Mouse (Mus musculus): ENCODE measurements around the gene Dedd2.

Dedd2 gene

GRCm38 (mm10) chr7:25220457-25221101 is at the start of gene Dedd2:
Dedd2 (minus strand) TSS chr7:25220615.
- peak; percentile 82 to 88 for DNase-seq (ENCODE audit: inconsistent age in 2 of 2, low spot score in 1 of 2)

- DNase-seq (ENCODE audit: inconsistent age in 2 of 2, low spot score in 1 of 2) = peak in 1 of 2 experiments; percentile 58
Measured at GRCm38 (mm10) chr7:25269545-25270271, 49.3 kb upstream of the Dedd2 start.

- DNase-seq (ENCODE audit: inconsistent age in 2 of 2, low spot score in 1 of 2) = peak; percentile 39 to 73
Measured at GRCm38 (mm10) chr7:25269029-25269428, 48.6 kb upstream of the Dedd2 start.

DNA sequence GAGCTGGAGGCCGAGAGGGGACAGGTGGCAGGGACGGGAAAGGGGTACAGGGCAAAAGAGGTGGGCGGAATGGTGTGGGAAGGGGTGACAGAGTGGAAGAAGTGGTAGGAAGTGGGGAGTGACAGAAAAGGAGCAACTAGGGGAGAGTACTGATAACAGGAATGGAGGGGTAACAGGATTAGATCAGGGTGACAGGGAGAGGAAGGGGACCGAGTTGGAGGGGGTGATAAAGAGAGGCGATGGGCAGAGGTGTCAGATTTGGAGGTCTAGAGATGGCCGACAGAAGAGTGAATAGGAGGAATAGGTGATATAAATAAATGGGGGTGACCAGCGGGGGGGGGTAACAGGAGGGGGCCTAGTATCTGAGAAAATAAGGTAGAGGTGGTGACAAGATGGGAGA is 48.2 kb upstream of the Dedd2 start:
- no peak for DNase-seq (ENCODE audit: inconsistent age in 2 of 2, low spot score in 1 of 2)

- DNase-seq (ENCODE audit: inconsistent age in 2 of 2, low spot score in 1 of 2) = peak; percentile 99
Measured at GRCm38 (mm10) chr7:25267751-25268463, 47.5 kb upstream of the Dedd2 start.

DNA sequence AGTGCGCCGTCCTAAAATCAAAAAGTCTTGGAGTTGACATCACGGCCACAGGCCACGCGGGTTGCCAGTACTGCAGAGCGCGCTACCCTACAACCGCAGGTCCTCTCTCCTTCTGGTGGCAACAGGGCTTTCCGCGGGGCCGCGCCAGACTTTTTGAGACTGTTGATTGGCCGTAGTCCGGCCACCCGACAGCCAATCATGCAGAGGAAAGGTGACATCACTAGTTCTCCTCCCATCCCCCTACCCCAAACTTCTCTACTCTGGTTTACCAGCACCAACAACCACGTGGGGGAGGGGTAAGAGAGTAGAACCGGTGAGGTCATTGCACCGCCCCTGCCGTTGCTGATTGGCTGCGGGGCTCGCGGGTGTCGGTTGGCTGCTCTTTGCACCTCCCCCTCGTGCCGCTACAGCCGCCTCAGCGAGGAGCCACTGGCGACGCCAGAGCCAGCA is 46.9 kb upstream of the Dedd2 start, which contains the start of gene Cic:
Gene Cic (plus strand): TSS at position 404 of the 450 bp plus-strand sequence.
- peak; percentile 99 to 100 for DNase-seq (ENCODE audit: inconsistent age in 2 of 2, low spot score in 1 of 2)

GRCm38 (mm10) chr7:25266180-25266962 is 46.0 kb upstream of the Dedd2 start:
- peak; percentile 19 to 46 for DNase-seq (ENCODE audit: inconsistent age in 2 of 2, low spot score in 1 of 2)

- peak in 1 of 2 experiments; percentile 32 for DNase-seq (ENCODE audit: inconsistent age in 2 of 2, low spot score in 1 of 2)
Measured at GRCm38 (mm10) chr7:25265743-25266142, 45.3 kb upstream of the Dedd2 start.

DNA sequence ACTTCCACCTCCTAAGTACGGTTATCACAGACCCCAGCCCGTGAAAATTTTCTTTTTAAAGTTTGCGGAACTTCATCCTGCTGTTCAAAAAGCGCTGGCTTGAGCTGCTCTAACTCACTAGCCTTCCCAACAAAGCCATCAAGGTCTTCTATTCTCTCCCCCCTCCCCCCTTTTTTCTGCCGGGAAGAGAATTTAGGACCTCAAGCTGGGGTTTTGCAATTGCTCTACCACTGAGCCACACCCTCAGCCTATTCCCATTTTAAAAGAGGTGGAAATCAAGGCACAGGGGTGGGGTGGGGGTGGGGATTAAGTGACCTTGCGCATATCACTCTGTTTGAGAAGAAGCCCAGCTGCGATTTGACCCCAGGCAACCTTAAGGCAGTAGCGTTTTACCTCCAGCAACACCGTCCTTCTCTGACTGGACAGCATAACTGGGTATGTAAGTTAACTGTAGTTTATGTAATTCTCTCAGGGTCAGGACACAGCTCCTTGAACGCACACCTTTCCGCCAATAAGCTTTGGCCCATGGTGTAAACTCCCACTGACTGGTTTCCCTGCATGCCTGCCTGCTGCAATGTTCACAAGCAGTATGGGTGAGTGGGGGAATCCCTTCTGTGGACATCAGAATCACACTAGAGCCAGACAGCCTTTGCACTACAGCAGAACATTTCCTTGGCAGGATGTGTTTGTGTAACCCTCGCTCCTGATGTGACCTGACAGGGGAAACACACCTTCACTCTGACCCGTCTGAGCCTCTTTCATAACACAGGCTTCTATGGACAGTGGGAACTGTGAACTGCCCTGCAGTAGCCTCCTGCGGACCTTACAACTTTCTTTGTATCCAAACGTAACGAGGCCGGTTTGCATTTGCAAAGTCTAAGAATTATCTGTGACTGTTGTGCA is 43.8 kb upstream of the Dedd2 start:
- DNase-seq (ENCODE audit: inconsistent age in 2 of 2, low spot score in 1 of 2) = peak in 1 of 2 experiments; percentile 29

GRCm38 (mm10) chr7:25261896-25262295 is 41.5 kb upstream of the Dedd2 start:
- DNase-seq (ENCODE audit: inconsistent age in 2 of 2, low spot score in 1 of 2) = no peak

DNA sequence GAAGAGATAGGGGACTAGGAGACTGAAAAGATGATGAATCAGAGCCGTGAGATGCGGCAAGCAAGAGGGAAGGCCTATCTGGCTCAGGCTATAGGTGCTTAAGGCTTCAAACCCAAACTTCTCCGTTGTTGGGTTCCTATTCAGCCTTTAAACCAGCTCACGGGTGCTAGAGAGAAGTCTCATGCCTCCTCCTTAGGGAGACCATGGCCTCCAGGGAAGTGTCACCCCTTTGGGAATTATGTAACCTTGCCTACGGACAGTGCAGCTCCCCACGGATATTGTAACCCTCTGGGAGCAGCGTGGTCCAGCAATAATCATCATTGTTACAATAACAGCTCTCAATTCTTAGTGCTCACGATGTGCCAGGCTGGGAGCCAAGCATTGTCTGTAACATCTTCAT is 31.4 kb upstream of the Dedd2 start:
- peak in 1 of 2 experiments; percentile 40 for DNase-seq (ENCODE audit: inconsistent age in 2 of 2, low spot score in 1 of 2)

DNA sequence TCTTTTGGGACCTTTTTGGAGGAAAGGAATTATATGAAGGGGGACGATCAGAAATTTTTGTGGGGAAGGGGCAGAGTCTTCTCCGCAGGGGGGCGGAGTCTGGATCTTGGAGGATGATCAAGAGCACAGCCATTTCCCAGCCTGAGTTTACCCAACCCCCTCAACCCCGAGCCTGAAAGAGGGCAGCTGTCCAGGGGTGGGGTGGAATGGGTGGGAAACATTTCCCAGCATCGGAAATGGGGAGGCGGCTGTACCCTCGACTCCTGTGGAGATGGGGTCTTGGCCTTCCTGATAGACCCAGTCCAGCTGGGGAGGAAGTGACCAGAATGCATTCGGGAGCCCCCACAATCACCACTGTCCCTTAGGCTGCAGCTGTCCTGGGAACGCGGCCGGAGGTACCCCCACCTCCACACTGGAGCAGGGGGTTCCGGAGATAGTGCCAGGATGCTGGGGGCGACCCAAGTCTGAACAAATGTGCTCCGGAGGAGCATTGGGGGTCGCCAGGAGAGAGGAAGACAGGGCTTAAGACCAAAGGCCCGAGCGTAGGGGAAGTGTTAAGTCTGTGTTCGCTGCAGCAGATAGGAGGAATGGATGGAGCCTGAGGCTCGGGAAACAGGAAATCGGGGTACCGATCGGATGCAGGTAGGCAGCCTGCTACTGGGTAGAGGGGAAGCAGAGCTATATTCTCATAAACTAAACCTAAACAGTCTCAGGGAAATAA is 30.8 kb upstream of the Dedd2 start:
- peak; percentile 74 to 85 for DNase-seq (ENCODE audit: inconsistent age in 2 of 2, low spot score in 1 of 2)

- DNase-seq (ENCODE audit: inconsistent age in 2 of 2, low spot score in 1 of 2) = peak; percentile 97 to 99
Measured at GRCm38 (mm10) chr7:25250141-25250972, 29.9 kb upstream of the Dedd2 start, which contains the start of gene Erf. Erf (minus strand) TSS chr7:25250761.

- DNase-seq (ENCODE audit: inconsistent age in 2 of 2, low spot score in 1 of 2) = peak; percentile 81 to 92
Measured at GRCm38 (mm10) chr7:25249314-25250140, 29.1 kb upstream of the Dedd2 start.

DNA sequence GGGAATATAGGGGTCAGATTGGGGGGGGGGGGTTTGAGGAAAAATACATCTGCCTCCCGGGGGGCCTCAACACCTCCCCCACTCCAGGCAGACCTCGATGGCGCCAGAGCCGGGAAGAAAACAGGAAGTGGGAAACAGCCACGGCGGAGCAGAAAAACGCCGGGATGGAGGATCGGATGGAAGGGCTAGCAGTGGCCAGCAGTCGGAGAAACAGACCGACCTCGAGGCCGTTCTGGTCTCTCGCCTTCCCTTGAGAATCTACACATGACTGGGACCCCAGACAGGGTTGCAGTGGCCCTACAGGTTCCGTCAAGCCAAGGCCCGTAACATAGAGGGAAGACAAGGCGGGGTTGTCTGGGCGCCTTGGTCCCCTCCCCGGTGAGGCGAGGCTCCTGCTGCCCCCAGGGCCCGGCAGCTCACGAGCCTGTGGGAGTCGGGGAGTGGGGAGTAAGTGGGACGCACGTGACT is 28.5 kb upstream of the Dedd2 start:
- no peak for DNase-seq (ENCODE audit: inconsistent age in 2 of 2, low spot score in 1 of 2)

DNA sequence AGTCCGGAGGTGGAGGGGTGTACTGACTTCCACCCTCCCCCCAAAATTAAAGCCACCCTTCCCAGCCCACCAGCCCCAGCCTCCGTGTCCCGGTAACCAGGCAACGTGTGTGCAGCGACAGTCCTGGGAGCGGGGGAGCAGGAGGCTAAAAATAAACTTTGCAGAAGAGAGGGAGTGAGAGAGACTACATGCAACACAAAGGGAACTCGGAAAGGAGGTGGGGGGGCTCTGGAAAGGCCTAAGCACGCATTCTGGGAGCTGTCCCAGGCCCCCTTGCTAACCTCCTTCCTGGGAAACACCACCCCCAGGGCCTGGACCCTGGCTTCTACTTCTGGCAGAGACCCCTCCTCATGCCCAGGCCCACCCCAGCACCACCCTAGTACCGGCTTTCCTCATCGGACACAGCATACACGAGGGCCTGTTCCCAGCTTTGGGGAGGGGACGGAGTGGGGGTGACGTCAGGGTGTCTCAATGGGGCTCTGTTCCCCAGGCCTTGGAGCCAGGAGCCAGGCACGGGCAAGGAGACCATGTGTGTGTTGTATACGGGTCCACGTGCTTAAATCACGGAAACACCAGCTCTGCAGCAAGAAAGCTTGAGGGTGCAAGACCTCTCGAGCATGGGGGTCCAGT is 27.7 kb upstream of the Dedd2 start:
- peak; percentile 74 to 84 for DNase-seq (ENCODE audit: inconsistent age in 2 of 2, low spot score in 1 of 2)

GRCm38 (mm10) chr7:25247498-25247897 is 27.1 kb upstream of the Dedd2 start:
- peak in 1 of 2 experiments; percentile 18 for DNase-seq (ENCODE audit: inconsistent age in 2 of 2, low spot score in 1 of 2)

Data from adrenal gland, adult (tissue).